Mouse (Mus musculus) hindbrain, embryonic 15.5 days (tissue): ENCODE measurements around the gene Phf13. TPM values are rescaled to one million over a fixed set of nuclear protein-coding genes. Genes with fewer than 3 reads are reported as not detected.

Experiments used
- ATAC-seq: fragments of 200-750 bp; cut with Nextera tagmentation; 2 replicates; pipeline ENCODE4 v1.8.0; 2017; ENCODE audit warnings: low read depth, moderate number of reproducible peaks, moderate TSS enrichment; ENCODE audit not compliant: low FRiP score
- H3K27ac ChIP-seq: fragments of 300-500 bp; sonication (generic); replicated peaks from 2 replicates; pipeline ENCODE4 v1.5.1; 2015; ENCODE audit warnings: mild to moderate bottlenecking, inconsistent platforms
- H3K27me3 ChIP-seq: fragments of 300-500 bp; sonication (generic); 2 replicates; pipeline ENCODE4 v1.6.1; 2015; ENCODE audit warnings: control low read depth, inconsistent platforms
- H3K36me3 ChIP-seq: fragments of 300-500 bp; sonication (generic); 2 replicates; pipeline ENCODE4 v1.6.1; 2015; ENCODE audit warnings: control low read depth, inconsistent platforms
- H3K4me1 ChIP-seq: fragments of 300-500 bp; sonication (generic); replicated peaks from 2 replicates; pipeline ENCODE4 v1.6.1; 2015; ENCODE audit warnings: control low read depth, inconsistent platforms
- H3K4me2 ChIP-seq: fragments of 300-500 bp; sonication (generic); 2 replicates; pipeline ENCODE4 v1.6.1; 2015; ENCODE audit warnings: moderate library complexity, mild to moderate bottlenecking, inconsistent platforms
- H3K4me3 ChIP-seq: fragments of 300-500 bp; sonication (generic); 2 replicates; pipeline ENCODE4 v1.5.1; 2015; ENCODE audit warnings: mild to moderate bottlenecking, inconsistent platforms
- H3K9ac ChIP-seq: fragments of 300-500 bp; sonication (generic); 2 replicates; pipeline ENCODE4 v1.6.1; 2015; ENCODE audit warnings: inconsistent platforms
- H3K9me3 ChIP-seq: fragments of 300-500 bp; sonication (generic); 2 replicates; pipeline ENCODE4 v1.6.1; 2016; ENCODE audit warnings: control low read depth, inconsistent platforms
- WGBS: fragments of 180-500 bp; shearing (Covaris S2); methylation state at CpG from one replicate; pipeline ENCODE4 v1.1.7; 2015; 5-methylcytosine and 5-hydroxymethylcytosine counted together
- polyA plus RNA-seq: library from polyadenylated mRNA; unstranded; fragments of >200 nt; fragmentation: Nextera tagmentation; extraction: Ambion mirVana; gene quantifications from 2 replicates; pipeline ENCODE4 v1.2.1, GENCODE M21; 2015

The Phf13 gene
- polyA plus RNA-seq, 1 experiment from 2014 or later, result 25.5 TPM

DNA sequence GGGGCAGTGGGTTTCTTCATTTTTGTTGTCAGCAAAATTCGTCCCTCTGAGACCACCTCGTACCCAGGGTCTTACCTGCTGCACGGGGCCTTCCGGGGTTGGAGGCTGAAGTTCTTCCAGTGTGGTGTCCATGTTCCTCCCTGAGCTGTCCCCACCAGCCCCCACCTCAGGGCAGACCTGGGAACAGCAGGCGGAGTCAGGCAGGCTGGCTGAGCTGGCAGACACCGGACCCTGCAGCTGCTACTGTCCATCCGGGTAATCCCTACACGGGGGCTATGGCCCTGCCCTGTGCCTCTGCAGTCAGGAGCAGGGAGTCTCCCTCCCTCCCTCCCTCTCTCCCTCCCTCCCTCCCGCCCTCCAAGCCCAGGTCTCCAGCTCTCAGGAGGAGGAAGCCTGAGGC is 12.5 kb downstream of the Phf13 start:
- Histone ChIP-seq H3K4me2 (no peak overlapping the region), H3K9ac (no peak overlapping the region), H3K27me3 (no peaks in the 10 kb centered on the region), H3K27ac (no peak overlapping the region), H3K36me3 (peaks cover 13% of the 10 kb centered on the region), H3K4me3 (no peak overlapping the region), H3K9me3 (no peaks in the 10 kb centered on the region), H3K4me1 (peaks cover 24% of the 10 kb centered on the region)
- ATAC-seq, result no peak
- WGBS, result 50% methylated on average over 8 of the region's 9 CpGs

DNA sequence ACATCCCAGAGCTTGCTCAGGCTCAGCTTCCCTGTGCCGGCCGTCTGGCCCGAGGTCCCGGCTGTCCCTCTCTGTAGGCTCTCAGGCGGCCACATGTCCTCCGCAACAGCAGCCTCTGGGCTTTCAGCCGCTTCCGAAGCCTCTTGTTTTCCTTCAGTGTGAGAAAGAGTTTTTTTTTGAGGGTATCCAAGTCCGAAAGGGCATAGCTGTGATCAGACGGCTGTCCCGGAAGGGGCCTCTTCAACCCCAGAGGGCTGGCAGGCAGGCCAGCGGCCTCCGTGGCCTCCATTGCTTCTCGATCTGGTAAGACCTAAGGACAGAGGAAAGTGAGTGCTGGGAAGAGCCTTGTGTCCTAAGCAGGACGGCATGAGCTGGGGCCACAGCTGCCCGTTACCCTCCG is 13.0 kb downstream of the Phf13 start:
- ATAC-seq, result no peak
- H3K9ac ChIP-seq, result no peak overlapping the region
- H3K36me3 ChIP-seq, result peaks cover 13% of the 10 kb centered on the region
- WGBS, result 60% methylated on average over 17 of the region's 17 CpGs
- no peak overlapping the region for H3K27ac ChIP-seq
- peaks cover 21% of the 10 kb centered on the region for H3K4me1 ChIP-seq
- H3K9me3 ChIP-seq, result no peaks in the 10 kb centered on the region
- no peak overlapping the region for H3K4me2 ChIP-seq
- H3K27me3 ChIP-seq, result no peaks in the 10 kb centered on the region
- no peak overlapping the region for H3K4me3 ChIP-seq

DNA sequence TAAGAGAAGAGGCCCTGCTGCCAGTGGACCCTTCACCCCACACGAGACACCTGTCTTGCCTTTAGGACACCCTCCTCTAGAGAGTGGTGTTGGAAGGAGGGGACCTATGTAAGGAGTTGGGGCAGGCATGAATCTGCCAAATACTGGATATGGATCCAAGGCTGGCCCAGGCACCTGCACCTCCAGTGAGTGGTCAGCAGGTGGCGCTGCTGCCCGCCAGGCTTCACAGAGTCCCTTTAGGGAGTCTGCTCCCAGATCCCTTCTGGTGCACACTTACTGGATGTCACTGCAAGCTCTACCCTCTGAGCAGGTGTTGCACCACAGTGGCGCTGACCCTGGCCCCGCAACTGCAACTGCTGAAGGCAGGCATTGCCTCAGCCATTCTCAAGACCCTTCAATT is 14.7 kb downstream of the Phf13 start:
- WGBS, result 10% methylated on average over 5 of the region's 5 CpGs
- Histone ChIP-seq H3K9me3 (no peaks in the 10 kb centered on the region), H3K4me3 (no peak overlapping the region), H3K27me3 (no peaks in the 10 kb centered on the region), H3K4me1 (peaks cover 4% of the 10 kb centered on the region), H3K9ac (no peak overlapping the region), H3K27ac (peak overlapping the region; percentile 42; the same call in 1 of the 2 replicates), H3K4me2 (no peak overlapping the region), H3K36me3 (peaks cover 18% of the 10 kb centered on the region)
- ATAC-seq, result peak; percentile 67

DNA sequence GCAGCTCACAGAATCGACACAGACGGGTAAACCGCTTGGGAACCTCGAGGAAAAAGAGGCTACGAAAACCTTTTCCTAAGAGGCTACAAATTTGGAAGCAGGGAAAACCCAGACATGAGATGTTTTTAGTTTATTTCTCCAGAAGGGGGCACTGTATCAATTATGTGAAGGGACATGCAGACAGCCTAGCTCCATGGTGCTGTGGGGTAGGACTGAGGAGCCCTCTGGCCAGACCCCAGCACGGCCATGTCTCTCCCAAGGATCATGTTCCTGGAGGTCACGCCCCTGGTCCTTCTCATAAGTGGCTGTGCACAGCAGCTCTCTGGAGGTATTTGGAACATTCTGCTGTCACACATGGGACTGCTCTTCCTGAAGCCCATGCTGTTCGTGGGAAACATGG is 15.4 kb downstream of the Phf13 start:
- Histone ChIP-seq H3K4me2 (no peak overlapping the region), H3K27me3 (no peaks in the 10 kb centered on the region), H3K36me3 (peaks cover 21% of the 10 kb centered on the region), H3K27ac (no peak overlapping the region), H3K4me3 (no peak overlapping the region), H3K9me3 (no peaks in the 10 kb centered on the region), H3K9ac (no peak overlapping the region), H3K4me1 (peaks cover 3% of the 10 kb centered on the region; the same call in 1 of the 2 replicates)
- WGBS, result 81% methylated on average over 8 of the region's 8 CpGs
- no peak for ATAC-seq

DNA sequence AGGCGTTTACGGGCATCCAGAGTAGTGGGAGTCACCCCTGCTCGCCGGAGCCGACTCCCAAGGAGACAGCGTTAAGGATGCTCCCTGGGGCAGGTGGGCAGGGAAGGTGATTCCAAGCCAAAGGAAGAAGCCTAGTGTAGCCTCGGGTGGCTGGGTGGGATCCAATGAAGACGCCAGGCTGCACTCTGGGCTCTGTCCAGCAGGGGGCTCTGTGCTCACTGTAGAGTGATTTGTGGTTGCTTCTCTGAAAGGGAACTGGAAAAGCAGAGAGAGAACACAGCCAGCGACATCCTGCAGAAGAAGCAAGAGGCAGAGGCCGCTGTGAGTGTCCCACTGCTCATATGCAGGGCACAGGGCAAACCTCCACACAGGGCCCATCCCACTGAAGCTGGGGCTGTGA is 18.3 kb downstream of the Phf13 start:
- no peak overlapping the region for H3K9ac ChIP-seq
- H3K4me3 ChIP-seq, result no peak overlapping the region
- no peak overlapping the region for H3K4me2 ChIP-seq
- H3K4me1 ChIP-seq, result peaks cover 3% of the 10 kb centered on the region; the same call in 1 of the 2 replicates
- H3K36me3 ChIP-seq, result peaks cover 38% of the 10 kb centered on the region
- H3K27me3 ChIP-seq, result no peaks in the 10 kb centered on the region
- H3K27ac ChIP-seq, result no peak overlapping the region
- WGBS, result 40% methylated on average over 10 of the region's 10 CpGs
- no peaks in the 10 kb centered on the region for H3K9me3 ChIP-seq
- peak; percentile 25; the same call in 1 of the 2 replicates for ATAC-seq

DNA sequence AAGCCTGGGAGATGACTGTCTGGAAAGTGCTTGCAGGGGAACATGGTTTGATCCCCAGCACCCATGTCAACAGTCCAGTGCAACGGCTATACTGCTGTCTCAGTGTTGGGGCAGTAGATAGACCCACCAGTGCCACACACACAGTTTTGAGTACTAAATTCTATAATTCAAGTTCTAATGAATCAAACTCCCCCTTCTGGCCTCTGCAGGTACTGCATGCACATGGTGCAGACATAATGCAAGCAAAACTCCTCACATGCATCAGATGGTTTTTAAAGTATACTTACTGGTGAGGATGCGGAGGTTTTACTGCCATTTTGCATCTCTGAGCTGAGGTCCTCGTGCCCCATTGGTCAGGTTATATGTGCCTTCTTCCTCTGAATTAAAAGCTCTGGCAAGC is 20.6 kb downstream of the Phf13 start:
- Histone ChIP-seq H3K36me3 (peaks cover 33% of the 10 kb centered on the region), H3K4me3 (no peak overlapping the region), H3K9ac (no peak overlapping the region), H3K4me1 (no peaks in the 10 kb centered on the region), H3K27me3 (no peaks in the 10 kb centered on the region), H3K9me3 (no peaks in the 10 kb centered on the region), H3K27ac (no peak overlapping the region), H3K4me2 (no peak overlapping the region)
- ATAC-seq, result no peak
- 93% methylated on average over 3 of the region's 3 CpGs for WGBS

DNA sequence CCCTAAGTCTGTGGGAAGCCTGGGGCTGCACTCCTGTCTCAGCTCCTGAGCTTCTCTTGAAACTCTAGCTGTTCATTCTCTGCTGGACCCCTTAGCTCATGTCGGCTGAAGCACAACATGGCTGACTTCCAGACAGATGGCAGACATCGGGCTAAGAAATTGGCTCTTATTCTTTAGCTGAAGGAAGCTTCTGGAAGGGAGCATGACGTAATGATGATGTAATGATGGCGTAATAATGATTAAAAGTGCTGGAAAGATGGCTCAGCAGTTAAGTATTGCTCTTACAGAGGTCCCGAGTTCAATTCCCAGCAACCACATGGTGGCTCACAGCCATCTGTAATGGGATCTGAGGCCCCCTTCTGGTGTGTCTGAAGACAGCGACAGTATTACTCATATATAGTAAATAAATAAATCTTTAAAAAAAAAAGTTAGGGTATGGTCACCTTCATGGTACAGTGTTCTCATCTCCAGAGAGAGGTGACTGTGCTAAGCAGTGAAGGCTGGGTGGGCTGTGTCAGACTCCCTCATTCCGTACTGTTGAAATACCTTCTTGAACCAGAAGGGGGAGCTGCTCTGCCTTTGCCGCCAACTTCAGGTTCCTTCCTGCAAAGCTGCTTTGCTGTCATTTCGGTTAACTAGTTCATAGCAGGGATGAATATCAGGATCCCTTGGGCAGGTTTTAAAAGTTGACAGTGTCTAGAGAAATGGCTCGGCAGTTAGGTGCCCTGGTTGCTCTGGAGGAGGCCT is 23.7 kb downstream of the Phf13 start:
- Histone ChIP-seq H3K4me3 (no peak overlapping the region), H3K27ac (no peak overlapping the region), H3K4me2 (no peak overlapping the region), H3K9ac (no peak overlapping the region), H3K9me3 (no peaks in the 10 kb centered on the region), H3K36me3 (peaks cover 30% of the 10 kb centered on the region), H3K27me3 (no peaks in the 10 kb centered on the region), H3K4me1 (no peaks in the 10 kb centered on the region)
- no peak for ATAC-seq
- WGBS, result 71% methylated on average over 10 of the region's 10 CpGs

DNA sequence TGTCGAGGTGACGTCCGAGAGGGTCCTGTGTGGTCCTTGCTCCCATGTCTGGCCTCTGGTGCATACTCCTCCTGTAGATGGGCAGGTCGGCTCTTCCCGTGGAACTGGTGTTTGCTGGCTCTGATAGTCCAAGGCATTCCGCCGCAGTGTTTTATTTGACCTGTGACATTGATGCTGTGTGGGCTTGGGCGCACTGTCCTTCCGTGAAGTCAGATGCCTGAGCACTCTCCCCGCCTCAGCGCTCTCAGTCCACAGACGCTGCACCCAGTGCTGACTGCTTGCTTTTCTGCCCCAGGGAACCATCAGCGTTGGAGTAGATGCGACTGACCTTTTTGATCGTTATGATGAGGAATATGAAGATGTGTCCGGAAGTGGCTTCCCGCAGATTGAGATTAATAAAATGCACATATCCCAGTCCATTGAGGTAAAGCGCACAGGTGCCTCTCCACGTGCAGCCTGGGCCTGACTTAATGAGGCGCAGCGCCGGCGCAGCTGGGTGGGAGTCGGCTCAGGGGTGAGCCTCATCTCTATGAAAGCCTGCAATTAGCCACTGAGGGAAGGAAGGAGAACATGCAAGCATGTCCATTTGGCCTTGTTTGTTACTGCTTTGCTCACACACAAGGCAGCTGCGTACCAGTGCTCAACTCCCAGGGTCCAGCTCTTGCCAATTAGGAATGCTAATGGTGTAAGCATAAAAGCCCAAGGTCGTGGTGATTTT is 27.7 kb downstream of the Phf13 start:
- Histone ChIP-seq H3K9ac (no peak overlapping the region), H3K36me3 (peaks cover 20% of the 10 kb centered on the region), H3K4me1 (no peaks in the 10 kb centered on the region), H3K9me3 (no peaks in the 10 kb centered on the region), H3K4me2 (no peak overlapping the region), H3K27ac (peak overlapping the region; percentile 29; the same call in 1 of the 2 replicates), H3K4me3 (no peak overlapping the region), H3K27me3 (no peaks in the 10 kb centered on the region)
- 0 out of 2 replicates have a peak, but pooled peaks have one; percentile 7 for ATAC-seq
- 71% methylated on average over 26 of the region's 26 CpGs for WGBS

DNA sequence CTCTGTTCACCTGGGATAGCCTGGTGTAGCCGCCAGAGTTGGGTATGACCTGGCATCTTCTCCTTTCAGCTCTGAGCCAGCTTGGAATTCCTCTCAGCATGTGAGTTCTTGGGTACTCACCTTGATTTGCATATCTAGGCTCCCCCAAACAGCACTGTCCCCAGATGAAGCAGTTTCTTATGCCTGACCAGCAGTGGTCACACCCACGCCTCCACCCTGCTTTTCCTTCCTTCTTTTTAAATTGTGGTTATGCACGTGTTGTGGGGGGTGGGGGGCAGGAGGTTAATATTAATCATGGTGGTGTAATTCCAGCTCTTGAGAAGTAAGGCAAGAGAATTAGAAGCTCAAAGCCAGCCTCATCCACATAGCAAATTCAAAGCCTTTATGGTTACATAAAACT is 33.2 kb downstream of the Phf13 start:
- no peak overlapping the region for H3K4me2 ChIP-seq
- no peak for ATAC-seq
- WGBS, result 91% methylated on average over 3 of the region's 3 CpGs
- no peaks in the 10 kb centered on the region for H3K9me3 ChIP-seq
- H3K9ac ChIP-seq, result no peak overlapping the region
- H3K36me3 ChIP-seq, result peaks cover 33% of the 10 kb centered on the region
- H3K27me3 ChIP-seq, result no peaks in the 10 kb centered on the region
- H3K4me1 ChIP-seq, result no peaks in the 10 kb centered on the region
- no peak overlapping the region for H3K4me3 ChIP-seq
- no peak overlapping the region for H3K27ac ChIP-seq

DNA sequence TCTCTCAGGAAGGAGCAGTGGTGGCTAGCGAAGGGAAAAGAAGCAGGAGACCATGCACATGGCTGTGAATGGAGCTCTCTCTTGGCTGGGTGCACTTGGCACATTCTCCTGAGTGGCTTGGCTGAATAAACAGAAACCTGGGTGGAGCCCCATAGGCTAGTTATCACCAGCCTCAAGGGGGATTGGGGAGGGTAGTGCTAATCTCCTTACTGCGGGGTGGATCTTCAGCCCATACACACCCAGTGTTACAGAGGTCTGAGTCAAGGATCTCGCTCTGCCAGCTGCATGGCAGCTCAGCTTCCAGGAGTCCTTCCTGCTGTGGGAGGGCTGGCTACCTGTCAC is 35.6 kb downstream of the Phf13 start:
- Histone ChIP-seq H3K9ac (no peak overlapping the region), H3K36me3 (peaks cover 55% of the 10 kb centered on the region), H3K9me3 (no peaks in the 10 kb centered on the region), H3K4me3 (no peak overlapping the region), H3K27ac (no peak overlapping the region), H3K4me1 (no peaks in the 10 kb centered on the region), H3K4me2 (no peak overlapping the region), H3K27me3 (no peaks in the 10 kb centered on the region)
- 90% methylated on average over 3 of the region's 3 CpGs for WGBS
- no peak for ATAC-seq

DNA sequence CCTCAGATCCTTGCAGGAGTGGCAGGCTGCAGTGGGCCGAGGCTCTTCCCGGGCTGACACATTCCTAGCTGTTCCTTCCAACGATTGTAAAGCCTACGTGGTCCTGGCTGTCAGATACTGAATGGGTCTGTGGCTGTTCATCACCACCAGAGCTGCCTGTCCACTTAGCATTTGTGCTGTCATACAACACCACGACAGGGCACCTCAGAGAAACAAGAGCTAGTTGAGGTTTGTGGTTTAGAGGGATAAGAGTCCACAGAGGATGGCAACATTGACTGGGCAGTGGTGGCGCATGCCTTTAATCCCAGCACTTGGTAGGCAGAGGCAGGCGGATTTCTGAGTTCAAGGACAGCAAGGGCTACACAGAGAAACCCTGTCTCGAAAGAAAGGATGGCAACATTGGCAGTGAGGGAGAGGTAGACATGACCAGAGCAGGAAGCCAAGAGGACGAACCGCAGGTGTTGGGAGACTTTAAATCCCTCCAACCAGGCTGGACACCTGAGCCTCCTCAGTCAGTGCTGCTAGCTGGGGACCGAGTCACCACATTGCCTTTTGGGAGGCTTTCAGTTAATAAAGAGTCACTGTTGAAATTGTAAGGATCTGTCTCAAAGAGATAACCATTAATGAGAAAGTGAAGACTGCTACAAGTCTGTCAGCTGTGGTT is 36.1 kb downstream of the Phf13 start:
- no peak overlapping the region for H3K4me3 ChIP-seq
- H3K9ac ChIP-seq, result no peak overlapping the region
- H3K4me1 ChIP-seq, result no peaks in the 10 kb centered on the region
- peaks cover 56% of the 10 kb centered on the region for H3K36me3 ChIP-seq
- no peak overlapping the region for H3K27ac ChIP-seq
- 94% methylated on average over 11 of the region's 11 CpGs for WGBS
- ATAC-seq, result no peak
- H3K27me3 ChIP-seq, result no peaks in the 10 kb centered on the region
- no peak overlapping the region for H3K4me2 ChIP-seq
- no peaks in the 10 kb centered on the region for H3K9me3 ChIP-seq

DNA sequence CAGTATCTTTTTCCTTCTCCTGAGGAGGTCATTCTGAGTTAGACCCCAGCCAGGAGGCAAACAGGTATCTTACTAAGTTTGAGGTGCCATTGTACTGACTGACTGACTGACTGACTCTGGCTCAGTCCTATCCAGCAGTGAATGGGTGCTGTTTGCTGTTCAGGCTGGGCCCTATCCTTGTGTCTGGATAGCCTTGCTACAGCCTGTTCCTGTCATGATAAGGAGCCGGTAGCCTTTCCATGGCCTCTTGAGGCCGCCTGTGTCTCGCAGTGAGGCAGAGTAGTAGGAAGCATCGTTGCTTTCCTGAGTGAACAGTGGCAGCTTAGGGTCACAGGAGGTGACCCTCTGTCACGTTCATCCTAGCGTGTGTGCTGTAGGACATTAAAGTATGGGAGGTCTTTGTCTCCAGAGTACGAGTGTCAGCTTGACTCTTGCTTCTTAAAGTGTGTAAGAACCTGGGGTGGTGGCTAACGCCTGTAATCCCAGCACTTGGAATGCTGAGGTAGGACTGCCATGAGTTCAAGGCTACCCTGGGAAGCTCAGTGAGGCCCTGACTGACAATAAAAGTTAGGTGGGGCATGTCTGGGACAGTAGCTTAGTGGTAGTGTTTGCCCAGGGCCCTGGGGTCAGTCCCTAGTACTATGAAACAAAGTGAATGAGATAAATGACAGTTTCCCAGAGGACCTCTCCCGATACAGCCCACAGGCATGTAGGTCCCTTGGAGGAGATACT is 38.3 kb downstream of the Phf13 start:
- Histone ChIP-seq H3K9ac (no peak overlapping the region), H3K27ac (no peak overlapping the region), H3K4me2 (no peak overlapping the region), H3K36me3 (peaks cover 59% of the 10 kb centered on the region), H3K4me1 (no peaks in the 10 kb centered on the region), H3K4me3 (no peak overlapping the region), H3K9me3 (no peaks in the 10 kb centered on the region), H3K27me3 (no peaks in the 10 kb centered on the region)
- 87% methylated on average over 9 of the region's 9 CpGs for WGBS
- no peak for ATAC-seq
